Mouse (Mus musculus): ENCODE data around the gene Rilp. TPM values are rescaled to one million over a fixed set of nuclear protein-coding genes. Genes with fewer than 3 reads are reported as not detected.

The Rilp gene
- polyA plus RNA-seq, 1 experiment from 2014 or later: 0.89 TPM

DNA sequence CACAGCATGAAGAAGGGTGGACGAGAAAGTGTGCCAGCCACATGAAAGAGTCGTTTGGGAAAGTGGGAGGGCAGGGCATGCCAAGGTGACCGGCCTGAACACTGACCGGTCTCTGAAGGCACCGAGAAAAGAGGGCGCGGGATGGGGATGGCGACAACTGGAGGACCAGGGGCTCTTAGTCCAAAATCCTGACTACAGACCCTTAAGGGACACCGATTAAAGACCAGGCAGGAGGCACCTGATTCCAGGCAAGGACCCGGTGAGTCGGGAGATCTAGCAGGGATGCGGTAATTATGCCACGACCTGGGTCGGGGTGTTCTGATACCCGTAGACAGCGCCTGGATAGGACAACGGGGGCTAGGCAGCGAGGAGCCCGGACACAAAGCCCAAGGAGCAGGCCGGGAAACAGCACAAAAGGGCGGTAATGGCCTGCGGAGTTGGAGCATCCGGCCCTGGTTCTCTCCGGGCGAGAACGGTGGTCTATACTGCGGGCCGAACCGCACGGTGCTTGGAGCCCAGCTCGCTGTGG, 21.0 kb downstream of the Rilp start:
- WGBS: under 1% methylated on average over 31 of the region's 31 CpGs
- H3K4me2 ChIP-seq (ENCODE audit: low read depth, low read length): peak overlapping the region; percentile 87
- H3K9ac ChIP-seq (ENCODE audit: low read length): peak overlapping the region; percentile 79
- H3K4me1 ChIP-seq (replicated peaks; ENCODE audit: control insufficient read depth, insufficient read depth, low read length): peaks cover 17% of the 10 kb centered on the region
- H3K36me3 ChIP-seq (ENCODE audit: control insufficient read depth, insufficient read depth, low read length): 0 out of 2 replicates have a peak, but pooled peaks cover 2% of the 10 kb centered on the region
- H3K27ac ChIP-seq (ENCODE audit: low read length): peak overlapping the region; percentile 35
- no peaks in the 10 kb centered on the region for H3K9me3 ChIP-seq (ENCODE audit: control insufficient read depth, low read length)
- no peaks in the 10 kb centered on the region for H3K27me3 ChIP-seq (ENCODE audit: control insufficient read depth, insufficient read depth, low read depth, low read length)
- ATAC-seq (ENCODE audit: low read depth): peak; percentile 15
- peak overlapping the region; percentile 75 for H3K4me3 ChIP-seq (ENCODE audit: low read length)

DNA sequence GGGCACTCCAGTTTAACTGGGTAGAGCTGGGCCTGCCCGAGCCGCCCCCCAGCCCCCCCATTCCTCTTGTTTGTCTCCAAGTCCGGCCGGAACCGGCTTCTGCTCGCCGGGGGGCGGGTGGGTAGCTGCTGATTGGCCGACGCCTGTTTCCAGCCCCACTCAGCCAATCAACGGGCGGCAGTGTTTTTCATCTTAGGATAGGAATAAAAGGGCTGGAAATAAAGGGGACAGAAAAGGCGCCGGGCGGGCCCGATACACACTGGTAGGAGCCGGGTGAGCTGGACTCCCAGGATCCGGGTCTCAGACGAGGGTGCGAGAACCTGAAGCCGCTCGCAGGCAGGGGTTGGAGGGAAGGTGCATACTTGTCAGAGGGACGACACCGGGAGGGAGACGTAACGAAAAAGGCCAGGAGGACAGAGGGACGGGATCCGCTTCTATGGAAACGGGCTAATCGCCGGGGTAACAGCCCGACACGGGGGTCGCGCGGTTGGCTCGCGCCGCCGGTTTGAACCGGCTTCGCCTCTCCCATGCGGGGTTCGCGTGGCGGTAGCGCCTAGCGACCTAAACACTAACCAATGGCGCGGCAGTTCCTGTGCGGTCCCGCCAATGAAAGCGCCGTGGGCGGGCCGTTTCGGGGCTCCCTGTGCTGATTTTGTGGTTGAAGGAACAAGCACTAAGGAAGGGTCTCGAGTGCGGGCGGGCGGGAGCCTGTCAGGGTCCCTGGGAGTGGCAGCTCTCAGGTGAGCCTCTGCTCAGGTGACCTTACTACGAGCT, 21.8 kb downstream of the Rilp start, which contains the start of gene Slc43a2:
Slc43a2 (plus strand) TSS at position 226 of the 774 bp plus-strand sequence.
- H3K27ac ChIP-seq (ENCODE audit: low read length): peak within 1 kb of the TSS; percentile 73
- H3K36me3 ChIP-seq (ENCODE audit: control insufficient read depth, insufficient read depth, low read length): 0 out of 2 replicates have a peak, but pooled peaks cover 2% of the 10 kb centered on the region
- WGBS: under 1% methylated on average over 62 of the region's 62 CpGs
- no peaks in the 10 kb centered on the region for H3K9me3 ChIP-seq (ENCODE audit: control insufficient read depth, low read length)
- ATAC-seq (ENCODE audit: low read depth): peak; percentile 93
- peaks cover 17% of the 10 kb centered on the region for H3K4me1 ChIP-seq (replicated peaks; ENCODE audit: control insufficient read depth, insufficient read depth, low read length)
- H3K27me3 ChIP-seq (ENCODE audit: control insufficient read depth, insufficient read depth, low read depth, low read length): no peaks in the 10 kb centered on the region
- H3K9ac ChIP-seq (ENCODE audit: low read length): peak within 1 kb of the TSS; percentile 79
- peak within 1 kb of the TSS; percentile 87 for H3K4me2 ChIP-seq (ENCODE audit: low read depth, low read length)
- H3K4me3 ChIP-seq (ENCODE audit: low read length): peak within 1 kb of the TSS; percentile 75

DNA sequence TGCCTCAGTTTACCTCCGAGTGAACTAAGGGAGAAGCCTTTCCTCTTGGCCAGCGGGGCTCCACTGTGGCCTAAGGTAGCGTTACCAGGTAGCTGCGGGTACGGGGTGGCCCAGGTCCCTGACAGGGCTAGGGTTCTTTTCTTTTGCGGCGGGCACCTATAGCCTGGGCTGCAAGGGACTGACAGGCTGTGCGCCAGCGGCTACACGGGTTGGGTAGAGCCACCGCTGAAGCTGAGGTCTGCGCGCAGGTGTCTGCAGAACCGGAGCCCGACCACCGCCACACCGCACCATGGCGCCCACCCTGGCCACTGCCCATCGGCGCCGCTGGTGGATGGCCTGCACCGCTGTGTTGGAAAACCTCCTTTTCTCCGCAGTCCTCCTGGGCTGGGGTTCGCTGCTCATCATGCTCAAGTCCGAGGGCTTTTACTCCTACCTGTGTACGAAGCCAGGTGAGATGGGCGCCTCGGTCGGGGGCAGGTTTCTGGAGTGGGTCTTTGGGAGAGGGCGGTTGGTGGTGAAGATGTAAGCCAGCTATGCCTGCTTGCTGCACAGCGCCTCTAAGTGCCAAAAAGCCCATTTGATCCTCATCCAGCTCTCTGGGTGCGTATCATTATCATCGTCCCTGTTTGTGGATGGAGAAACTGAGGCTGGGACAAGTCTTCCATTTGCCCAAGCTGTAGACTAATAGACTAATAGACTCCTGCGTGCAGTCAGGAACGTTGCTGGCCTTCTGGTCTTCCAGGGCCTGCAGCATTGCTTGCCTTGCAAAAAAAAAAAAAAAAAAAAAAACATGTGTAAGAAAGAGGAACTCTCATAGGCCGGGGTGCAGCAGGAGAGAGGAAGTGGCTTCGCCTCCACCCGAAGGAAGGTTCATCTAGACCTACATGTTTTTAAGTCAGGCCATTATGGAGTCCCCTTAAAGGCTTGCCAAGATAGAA, 22.7 kb downstream of the Rilp start:
- H3K9me3 ChIP-seq (ENCODE audit: control insufficient read depth, low read length): no peaks in the 10 kb centered on the region
- peak overlapping the region; percentile 79 for H3K9ac ChIP-seq (ENCODE audit: low read length)
- H3K4me1 ChIP-seq (replicated peaks; ENCODE audit: control insufficient read depth, insufficient read depth, low read length): peaks cover 20% of the 10 kb centered on the region
- no peaks in the 10 kb centered on the region for H3K27me3 ChIP-seq (ENCODE audit: control insufficient read depth, insufficient read depth, low read depth, low read length)
- peak overlapping the region; percentile 52 for H3K27ac ChIP-seq (ENCODE audit: low read length)
- 0 out of 2 replicates have a peak, but pooled peaks cover 2% of the 10 kb centered on the region for H3K36me3 ChIP-seq (ENCODE audit: control insufficient read depth, insufficient read depth, low read length)
- WGBS: 8% methylated on average over 38 of the region's 38 CpGs
- peak overlapping the region; percentile 87 for H3K4me2 ChIP-seq (ENCODE audit: low read depth, low read length)
- ATAC-seq (ENCODE audit: low read depth): 0 out of 2 replicates have a peak, but pooled peaks have one; percentile 10
- peak overlapping the region; percentile 75 for H3K4me3 ChIP-seq (ENCODE audit: low read length)

GRCm38 (mm10) chr11:75533314-75534015, 23.6 kb downstream of the Rilp start:
- Histone ChIP-seq H3K4me2 (ENCODE audit: low read depth, low read length) (peak overlapping the region; percentile 87), H3K4me3 (ENCODE audit: low read length) (no peak overlapping the region), H3K27ac (ENCODE audit: low read length) (no peak overlapping the region; the same call in 1 of the 2 replicates), H3K9me3 (ENCODE audit: control insufficient read depth, low read length) (no peaks in the 10 kb centered on the region), H3K36me3 (ENCODE audit: control insufficient read depth, insufficient read depth, low read length) (no peaks in the 10 kb centered on the region), H3K9ac (ENCODE audit: low read length) (peak overlapping the region; percentile 24; the same call in 1 of the 2 replicates), H3K27me3 (ENCODE audit: control insufficient read depth, insufficient read depth, low read depth, low read length) (no peaks in the 10 kb centered on the region), H3K4me1 (replicated peaks; ENCODE audit: control insufficient read depth, insufficient read depth, low read length) (peaks cover 29% of the 10 kb centered on the region)
- ATAC-seq (ENCODE audit: low read depth): no peak
- WGBS: 64% methylated on average over 6 of the region's 6 CpGs

DNA sequence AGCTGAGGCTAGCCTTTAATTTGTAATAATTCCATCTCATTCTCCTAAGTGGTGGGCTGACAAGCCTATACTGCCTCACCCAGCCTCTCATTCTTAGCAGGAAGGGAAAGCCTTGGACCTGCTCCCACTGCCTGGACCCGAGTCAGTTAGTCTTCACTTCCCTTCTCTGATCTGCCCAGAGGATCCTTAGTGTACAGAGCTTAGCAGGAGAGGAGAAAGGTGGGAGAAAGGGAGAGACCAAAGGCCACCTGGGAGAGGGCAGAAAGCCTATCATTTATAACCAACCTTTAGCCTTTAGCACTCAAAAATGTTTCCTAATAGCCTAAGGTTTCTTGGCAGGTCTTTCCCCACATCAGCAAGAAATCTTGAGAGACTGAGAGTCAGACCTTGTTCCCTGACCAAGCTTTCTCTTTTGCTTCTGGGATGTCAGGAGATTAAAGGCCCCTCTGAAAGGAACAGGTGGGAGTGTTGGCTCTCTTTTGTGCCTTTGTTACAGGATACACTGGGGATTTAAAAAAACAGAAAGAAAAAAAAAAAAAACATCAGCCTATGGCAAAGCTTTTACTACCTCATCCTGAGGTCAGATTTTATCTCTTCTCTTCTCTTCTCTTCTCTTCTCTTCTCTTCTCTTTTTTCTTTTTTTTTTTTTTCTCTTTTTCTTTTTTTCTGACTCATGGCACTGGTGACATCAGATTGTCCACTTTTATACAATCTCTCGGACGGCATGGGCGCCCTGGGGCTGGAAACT, 24.6 kb downstream of the Rilp start:
- Histone ChIP-seq H3K27ac (ENCODE audit: low read length) (no peak overlapping the region), H3K4me3 (ENCODE audit: low read length) (no peak overlapping the region), H3K4me2 (ENCODE audit: low read depth, low read length) (no peak overlapping the region), H3K27me3 (ENCODE audit: control insufficient read depth, insufficient read depth, low read depth, low read length) (no peaks in the 10 kb centered on the region), H3K9ac (ENCODE audit: low read length) (no peak overlapping the region), H3K9me3 (ENCODE audit: control insufficient read depth, low read length) (no peaks in the 10 kb centered on the region), H3K4me1 (replicated peaks; ENCODE audit: control insufficient read depth, insufficient read depth, low read length) (peaks cover 34% of the 10 kb centered on the region), H3K36me3 (ENCODE audit: control insufficient read depth, insufficient read depth, low read length) (no peaks in the 10 kb centered on the region)
- ATAC-seq (ENCODE audit: low read depth): no peak
- WGBS: 37% methylated on average over 4 of the region's 4 CpGs

GRCm38 (mm10) chr11:75535106-75535795, 25.4 kb downstream of the Rilp start:
- H3K4me2 ChIP-seq (ENCODE audit: low read depth, low read length): no peak overlapping the region
- 32% methylated on average over 13 of the region's 13 CpGs for WGBS
- H3K4me1 ChIP-seq (replicated peaks; ENCODE audit: control insufficient read depth, insufficient read depth, low read length): peaks cover 34% of the 10 kb centered on the region
- no peaks in the 10 kb centered on the region for H3K9me3 ChIP-seq (ENCODE audit: control insufficient read depth, low read length)
- no peak overlapping the region for H3K9ac ChIP-seq (ENCODE audit: low read length)
- H3K27ac ChIP-seq (ENCODE audit: low read length): no peak overlapping the region
- no peaks in the 10 kb centered on the region for H3K27me3 ChIP-seq (ENCODE audit: control insufficient read depth, insufficient read depth, low read depth, low read length)
- ATAC-seq (ENCODE audit: low read depth): no peak
- H3K36me3 ChIP-seq (ENCODE audit: control insufficient read depth, insufficient read depth, low read length): no peaks in the 10 kb centered on the region
- H3K4me3 ChIP-seq (ENCODE audit: low read length): no peak overlapping the region

DNA sequence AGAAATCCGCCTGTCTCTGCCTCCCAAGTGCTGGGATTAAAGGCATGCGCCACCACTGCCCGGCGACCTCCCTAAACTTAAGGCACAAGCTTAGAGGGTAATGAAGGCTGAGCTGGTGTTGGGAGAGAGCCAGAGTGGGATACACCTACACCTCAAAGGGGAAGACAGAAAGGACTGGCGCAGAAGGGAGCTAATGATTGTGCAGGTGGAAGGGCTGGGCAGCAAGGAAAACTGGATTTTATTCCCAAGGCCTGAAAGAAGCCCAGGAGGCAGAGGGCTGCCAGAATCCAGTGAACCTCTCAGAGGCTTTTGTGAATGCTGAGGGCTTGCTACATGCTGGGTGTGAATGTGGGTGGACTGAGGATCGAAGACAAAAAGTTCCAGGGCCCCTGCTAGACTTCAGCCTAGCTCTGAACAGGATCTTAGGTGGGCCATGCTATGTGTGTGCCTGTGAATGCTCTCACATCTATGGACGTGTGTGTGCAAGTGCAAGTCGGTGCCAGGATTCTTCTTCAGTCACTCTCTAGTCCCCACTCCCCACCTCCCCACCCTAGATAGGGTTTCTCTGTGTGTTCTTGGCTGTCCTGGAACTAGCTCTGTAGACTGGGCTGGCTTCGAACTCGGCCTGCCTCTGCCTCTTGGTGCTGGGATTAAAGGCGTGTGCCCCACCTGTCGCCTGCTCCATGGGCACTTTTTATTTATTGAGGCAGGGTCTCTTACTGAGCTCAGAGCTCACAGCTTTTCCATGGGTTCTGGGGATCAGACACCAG, 26.5 kb downstream of the Rilp start:
- 86% methylated on average over 12 of the region's 12 CpGs for WGBS
- Histone ChIP-seq H3K4me3 (ENCODE audit: low read length) (no peak overlapping the region), H3K9ac (ENCODE audit: low read length) (no peak overlapping the region), H3K27ac (ENCODE audit: low read length) (no peak overlapping the region), H3K36me3 (ENCODE audit: control insufficient read depth, insufficient read depth, low read length) (no peaks in the 10 kb centered on the region), H3K4me1 (replicated peaks; ENCODE audit: control insufficient read depth, insufficient read depth, low read length) (peaks cover 39% of the 10 kb centered on the region), H3K4me2 (ENCODE audit: low read depth, low read length) (no peak overlapping the region), H3K9me3 (ENCODE audit: control insufficient read depth, low read length) (no peaks in the 10 kb centered on the region), H3K27me3 (ENCODE audit: control insufficient read depth, insufficient read depth, low read depth, low read length) (no peaks in the 10 kb centered on the region)
- ATAC-seq (ENCODE audit: low read depth): no peak
